Mouse (Mus musculus) v-Abl transformed pro-B cells (cell line): ENCODE data around the gene Tnc.

Source experiments
- in situ Hi-C, 2 experiments: fragments of 400-800 bp; cut with MboI; formaldehyde crosslinking; loops; one replicate each; pipeline ENCODE4 v1.15.1; 2025; ENCODE audit not compliant: unreplicated experiment in 2 of 2

Gene Tnc

GRCm38 (mm10) chr4:64029486-64029885 lies 17.3 kb downstream of the Tnc start:
- in situ Hi-C loops, result no loop called here

GRCm38 (mm10) chr4:64025591-64025990 lies 21.2 kb downstream of the Tnc start:
- in situ Hi-C loops, result no loop called here

- in situ Hi-C loops, result no loop called here
These were observed 22.6 kb downstream of the Tnc start for GRCm38 (mm10) chr4:64024041-64024779.

- in situ Hi-C loops, result no loop called here
These were observed 25.8 kb downstream of the Tnc start for GRCm38 (mm10) chr4:64020930-64021589.

- in situ Hi-C loops, result no loop called here
These were observed 26.7 kb downstream of the Tnc start for GRCm38 (mm10) chr4:64020151-64020550.

- in situ Hi-C loops, result no loop called here
These were observed 35.5 kb downstream of the Tnc start for GRCm38 (mm10) chr4:64011308-64011707.

GRCm38 (mm10) chr4:64009936-64010335 lies 36.9 kb downstream of the Tnc start:
- in situ Hi-C loops, result no loop called here

- in situ Hi-C loops, result no loop called here
These were observed 41.6 kb downstream of the Tnc start for GRCm38 (mm10) chr4:64005198-64005597.

- in situ Hi-C loops, result no loop called here
These were observed 43.1 kb downstream of the Tnc start for GRCm38 (mm10) chr4:64003677-64004076.

- in situ Hi-C loops, result no loop called here
These were observed 44.6 kb downstream of the Tnc start for GRCm38 (mm10) chr4:64002168-64002567.

GRCm38 (mm10) chr4:64000788-64001187 lies 46.0 kb downstream of the Tnc start:
- in situ Hi-C loops, result no loop called here

GRCm38 (mm10) chr4:64000293-64000692 lies 46.5 kb downstream of the Tnc start:
- in situ Hi-C loops, result no loop called here

- in situ Hi-C loops, result no loop called here
These were observed 53.2 kb downstream of the Tnc start for GRCm38 (mm10) chr4:63993462-63994113.

- in situ Hi-C loops, result no loop called here
These were observed 56.6 kb downstream of the Tnc start for GRCm38 (mm10) chr4:63990216-63990615.

GRCm38 (mm10) chr4:63988090-63988489 lies 58.7 kb downstream of the Tnc start:
- in situ Hi-C loops, result no loop called here

- in situ Hi-C loops, result no loop called here
These were observed 60.2 kb downstream of the Tnc start for GRCm38 (mm10) chr4:63986576-63986975.

GRCm38 (mm10) chr4:63983098-63983445 lies 63.7 kb downstream of the Tnc start:
- in situ Hi-C loops, result no loop called here

- in situ Hi-C loops, result no loop called here
These were observed 64.3 kb downstream of the Tnc start for GRCm38 (mm10) chr4:63982425-63983097.

- in situ Hi-C loops, result no loop called here
These were observed 66.5 kb downstream of the Tnc start for GRCm38 (mm10) chr4:63980211-63980794.

GRCm38 (mm10) chr4:63979635-63980034 lies 67.2 kb downstream of the Tnc start:
- in situ Hi-C loops, result no loop called here

- in situ Hi-C loops, result loop anchor here in 1 of 2 experiments (25.0 kb wide), 1 partner anchor 810 kb away; the partner anchor contains the start of genes Ambp and Kif12
These were observed 74.3 kb downstream of the Tnc start for GRCm38 (mm10) chr4:63972536-63972935.
